In the genomic region with DNA sequence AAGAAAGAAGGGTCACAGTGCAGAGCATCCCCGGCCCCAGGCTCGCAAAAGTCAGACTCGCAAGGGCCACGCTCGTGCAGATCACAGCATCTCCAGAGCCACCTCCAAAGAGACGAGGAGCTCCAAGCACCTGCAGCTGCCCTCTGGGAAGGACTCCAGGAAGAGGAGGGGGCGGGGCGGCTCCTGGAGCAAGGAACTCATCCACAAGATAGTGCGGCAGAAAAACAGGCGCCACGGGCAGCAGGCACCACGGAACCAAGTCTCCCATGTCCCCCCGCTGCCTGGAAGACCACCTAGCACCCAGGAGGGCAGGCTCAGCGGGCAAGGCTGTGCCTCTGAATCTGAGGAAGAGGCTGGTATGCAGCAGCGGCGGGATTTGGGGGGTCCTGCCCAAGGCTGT, we compare ENCODE assay signal across 22 mouse cellular contexts. TPM values are rescaled to one million over a fixed set of nuclear protein-coding genes. Genes with fewer than 3 reads are reported as not detected.
DNase-seq lines count a peak whose midpoint lies in the region; ATAC-seq lines count a peak whose summit lies in the region.
"Had no signal": no experiment of that assay in that cellular context is flagged by ENCODE, and none has a peak within 500 bp of the region (broad histone marks: within the 10 kb centered on the region; RNA-seq: fewer than 3 reads in every experiment).

No protein-coding gene starts in this region.

- no peak overlapping the region for H3K27ac ChIP-seq in hindbrain, embryonic 16.5 days (ENCODE audit: low read depth, low read length)
- H3K27ac ChIP-seq: embryonic facial prominence, embryonic 13.5 days; forebrain, embryonic 12.5 days; heart, embryonic 10.5 days; hindbrain, embryonic 12.5 days; hindbrain, postnatal 0 days had no signal

- H3K36me3 ChIP-seq in hindbrain, embryonic 16.5 days (ENCODE audit: control insufficient read depth, insufficient read depth, low read length): no peaks in the 10 kb centered on the region
- H3K36me3 ChIP-seq: embryonic facial prominence, embryonic 13.5 days; forebrain, embryonic 12.5 days; G1E; heart, embryonic 10.5 days; hindbrain, embryonic 12.5 days had no signal

- no peak overlapping the region for H3K4me2 ChIP-seq in hindbrain, embryonic 16.5 days (ENCODE audit: low read length)
- H3K4me2 ChIP-seq: embryonic facial prominence, embryonic 13.5 days; forebrain, embryonic 12.5 days; hindbrain, embryonic 12.5 days had no signal

- H3K9me3 ChIP-seq in hindbrain, embryonic 16.5 days (ENCODE audit: control insufficient read depth, low read length): no peaks in the 10 kb centered on the region
- H3K9me3 ChIP-seq: embryonic facial prominence, embryonic 13.5 days; forebrain, embryonic 12.5 days; G1E; heart, embryonic 10.5 days; hindbrain, embryonic 12.5 days had no signal

- intact Hi-C loops in left cerebral cortex, postnatal 4 days (cut with DNase I): no loop called here

- 76% methylated on average over 16 of the region's 16 CpGs for WGBS in hindbrain, embryonic 16.5 days

- H3K4me1 ChIP-seq in hindbrain, embryonic 16.5 days (ENCODE audit: control insufficient read depth, insufficient read depth, low read depth, low read length): peaks cover 13% of the 10 kb centered on the region

- H3K4me3 ChIP-seq in hindbrain, embryonic 16.5 days (ENCODE audit: low read length): no peak overlapping the region
- H3K4me3 ChIP-seq: embryonic facial prominence, embryonic 13.5 days; forebrain, embryonic 12.5 days; heart, embryonic 10.5 days; hindbrain, embryonic 12.5 days had no signal

- no peak for ATAC-seq in hindbrain, embryonic 16.5 days
- ATAC-seq: forebrain, embryonic 16.5 days; hindbrain, postnatal 0 days had no signal

- H3K27me3 ChIP-seq in hindbrain, embryonic 16.5 days (replicated peaks; ENCODE audit: control insufficient read depth, insufficient read depth, low read length): no peaks in the 10 kb centered on the region; the same call in 1 of the 2 replicates

- peak; percentile 40 to 45 for DNase-seq in cerebellum, adult 18-20 months
- DNase-seq in cerebellum, postnatal 36 days: no peak
- DNase-seq in left cerebral cortex, postnatal 4 days: peak; percentile 55
- DNase-seq in left cerebral cortex, adult 11 months (ENCODE audit: low spot score): no peak
- peak; percentile 44 for DNase-seq in MN1 (ENCODE audit: low spot score)
- DNase-seq in cerebellum, postnatal 14 days: peak; percentile 58 to 73
- no peak for DNase-seq in thymus, postnatal 25 days
- DNase-seq: adrenal gland, adult 8-10 months; gastrocnemius, postnatal 10 days; heart, adult 18-20 months; heart, postnatal 10 days; heart, postnatal 4 days; kidney, adult 11 months; kidney, adult 9 months had no signal

- H3K9ac ChIP-seq in hindbrain, embryonic 16.5 days (ENCODE audit: low read depth, low read length): no peak overlapping the region
- H3K9ac ChIP-seq: embryonic facial prominence, embryonic 13.5 days; forebrain, embryonic 12.5 days; hindbrain, embryonic 12.5 days had no signal

RNA-seq across cellular contexts. Expression of gene Zfpm1, which starts 19.1 kb away (rescaled TPM):
- total RNA-seq in left cerebral cortex, postnatal 4 days (2021): 10 to 100 TPM in 1 of 2 experiments, 1 to 10 TPM in 1; 8.6 to 12.2 TPM
- polyA plus RNA-seq in hindbrain, embryonic 16.5 days (2015; fragmentation: Nextera tagmentation; extraction: Ambion mirVana): 0.75 and 1.2 TPM in 2 replicates

Comparison
In these comparisons a context has a peak if more than half of its experiments do, and no peak if none do; other contexts are left out.
1. DNase-seq: peak in cerebellum, adult 18-20 months (2 of 2), left cerebral cortex, postnatal 4 days (single experiment), MN1 (single experiment) and cerebellum, postnatal 14 days (2 of 2); none in cerebellum, postnatal 36 days (0 of 2), left cerebral cortex, adult 11 months (single experiment) and thymus, postnatal 25 days (single experiment).